Mouse (Mus musculus): ENCODE results near the gene Ankrd44. TPM values are rescaled to one million over a fixed set of nuclear protein-coding genes. Genes with fewer than 3 reads are reported as not detected.

Ankrd44 gene
- total RNA-seq, 2 experiments from 2014 or later: 19.9 to 23.5 TPM

DNA sequence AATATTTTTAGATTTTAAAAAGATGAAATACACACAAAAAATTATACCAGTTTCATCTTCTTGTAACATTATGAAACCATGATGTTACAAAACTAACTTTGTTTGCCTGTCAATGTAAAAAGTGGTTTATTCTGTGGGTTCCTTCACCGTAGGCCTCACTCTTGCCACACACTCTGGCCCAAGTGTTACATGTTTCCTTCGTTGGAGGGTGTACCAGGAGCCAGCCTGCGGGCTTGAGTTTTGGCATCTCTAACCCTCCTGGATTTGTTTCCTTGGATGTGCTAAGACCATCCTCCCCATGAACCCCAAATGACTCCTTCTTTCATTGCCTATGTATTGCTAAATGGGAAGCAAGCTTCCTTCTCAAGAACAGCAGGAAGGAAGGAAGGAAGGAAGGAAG, 230.8 kb downstream of the Ankrd44 start:
- no peak overlapping the region for H3K4me3 ChIP-seq
- intact Hi-C loops (cut with DNase I): no loop called here
- H3K27ac ChIP-seq: no peak overlapping the region
- no peak for TF ChIP-seq CTCF (IDR thresholded peaks at IDR 0.05)
- no peak for DNase-seq (ENCODE audit: extremely low spot score in 1 of 2, low spot score in 2 of 2)

DNA sequence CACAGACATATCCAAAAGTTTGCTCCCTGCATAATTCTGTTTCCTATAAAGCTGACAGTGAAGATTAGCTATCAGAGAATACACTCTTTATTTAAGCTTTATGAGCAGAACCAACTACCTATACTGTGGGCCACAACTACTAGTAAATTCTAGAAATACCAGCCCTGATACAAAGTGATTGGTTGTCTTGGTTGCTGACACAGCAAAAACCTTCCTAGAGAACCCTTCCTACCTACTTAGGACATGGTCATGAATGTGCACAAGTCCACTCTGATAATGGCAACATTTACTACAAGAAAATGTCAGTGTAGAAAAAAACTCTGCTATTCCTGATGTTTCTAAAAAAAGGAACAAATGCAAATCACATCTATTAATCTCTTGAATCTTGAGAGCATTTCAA, 234.4 kb downstream of the Ankrd44 start:
- TF ChIP-seq CTCF (IDR thresholded peaks at IDR 0.05): no peak
- intact Hi-C loops (cut with DNase I): no loop called here

DNA sequence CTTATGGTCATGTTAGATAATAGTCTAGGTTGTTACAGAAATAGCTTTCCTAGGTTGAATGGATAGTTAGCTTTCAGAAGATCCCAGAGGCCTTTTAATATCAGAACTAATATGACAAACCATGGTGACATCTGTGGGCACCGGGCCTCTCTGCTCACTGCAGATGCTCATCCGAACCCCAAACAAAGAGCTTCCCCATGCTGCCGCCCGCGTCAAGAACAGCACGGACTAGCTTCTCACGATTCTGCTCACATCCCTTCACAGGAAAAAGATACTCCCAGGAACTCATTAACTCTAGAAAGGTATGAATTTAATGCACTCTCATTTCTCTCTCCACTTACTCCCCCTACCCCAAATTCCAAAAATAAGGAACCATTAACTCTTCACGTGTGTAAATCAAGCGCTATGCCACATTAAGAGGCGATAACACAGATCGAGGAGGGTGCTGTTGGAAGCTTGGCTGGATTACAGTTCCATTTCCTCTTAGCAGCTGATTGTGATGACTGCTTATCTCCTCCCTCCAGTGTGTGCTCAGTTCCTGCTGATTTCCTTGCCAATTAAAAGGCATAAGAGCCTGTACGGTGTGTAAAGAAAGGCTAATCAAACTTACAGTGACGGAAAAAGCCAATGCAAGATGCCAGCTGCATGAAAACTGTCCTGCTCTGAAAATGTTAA, 235.8 kb downstream of the Ankrd44 start:
- TF ChIP-seq CTCF (IDR thresholded peaks at IDR 0.05): no peak
- intact Hi-C loops (cut with DNase I): no loop called here
- no peak overlapping the region for H3K4me3 ChIP-seq
- DNase-seq (ENCODE audit: extremely low spot score in 1 of 2, low spot score in 2 of 2): no peak
- H3K27ac ChIP-seq: no peak overlapping the region

More for the DNA sequence above, 234.4 kb downstream of the Ankrd44 start:
- Histone ChIP-seq H3K4me3 (no peak overlapping the region), H3K27ac (no peak overlapping the region)
- no peak for DNase-seq (ENCODE audit: extremely low spot score in 1 of 2, low spot score in 2 of 2)

DNA sequence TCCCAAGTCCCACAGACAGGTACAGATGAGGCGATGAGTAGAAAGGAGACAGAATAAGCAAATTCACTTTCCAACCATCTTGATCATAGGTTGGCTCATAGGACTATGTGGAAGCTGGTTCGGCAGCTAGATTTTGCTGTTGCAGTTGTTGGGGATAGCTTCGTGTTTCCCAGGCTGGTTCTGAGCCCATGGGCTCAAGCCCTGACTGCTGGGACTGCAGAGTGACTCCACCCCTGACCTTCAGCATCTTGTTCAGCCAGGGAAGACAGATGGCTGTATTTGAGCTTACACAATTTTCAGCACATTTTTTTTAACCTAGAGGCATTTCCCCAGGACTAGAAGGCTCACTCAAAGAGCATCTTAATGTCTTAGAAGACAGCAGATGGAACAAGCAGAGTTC, 237.7 kb downstream of the Ankrd44 start:
- H3K4me3 ChIP-seq: no peak overlapping the region
- no peak for TF ChIP-seq CTCF (IDR thresholded peaks at IDR 0.05)
- intact Hi-C loops (cut with DNase I): no loop called here
- H3K27ac ChIP-seq: no peak overlapping the region
- DNase-seq (ENCODE audit: extremely low spot score in 1 of 2, low spot score in 2 of 2): no peak

DNA sequence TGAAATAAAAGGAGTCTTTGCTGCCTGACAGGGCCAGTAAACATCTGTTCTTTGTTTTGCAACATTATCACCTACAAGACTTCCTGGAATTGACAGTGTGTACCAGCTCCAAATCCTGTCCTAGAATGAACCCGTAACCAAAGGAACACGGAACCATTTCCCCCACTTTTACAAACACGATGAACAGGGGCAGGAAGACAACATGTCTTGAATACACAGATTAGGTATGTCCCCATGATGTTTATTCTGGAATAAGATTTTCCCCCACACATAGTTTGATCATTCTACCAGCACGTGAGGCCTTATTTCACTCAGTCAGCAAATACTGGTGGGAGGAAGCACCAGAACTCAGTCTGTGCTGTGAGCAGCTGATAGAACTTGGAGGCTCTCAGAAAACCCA, 241.9 kb downstream of the Ankrd44 start:
- DNase-seq (ENCODE audit: extremely low spot score in 1 of 2, low spot score in 2 of 2): no peak
- TF ChIP-seq CTCF (IDR thresholded peaks at IDR 0.05): no peak
- no peak overlapping the region for H3K4me3 ChIP-seq
- no peak overlapping the region for H3K27ac ChIP-seq
- intact Hi-C loops (cut with DNase I): no loop called here

DNA sequence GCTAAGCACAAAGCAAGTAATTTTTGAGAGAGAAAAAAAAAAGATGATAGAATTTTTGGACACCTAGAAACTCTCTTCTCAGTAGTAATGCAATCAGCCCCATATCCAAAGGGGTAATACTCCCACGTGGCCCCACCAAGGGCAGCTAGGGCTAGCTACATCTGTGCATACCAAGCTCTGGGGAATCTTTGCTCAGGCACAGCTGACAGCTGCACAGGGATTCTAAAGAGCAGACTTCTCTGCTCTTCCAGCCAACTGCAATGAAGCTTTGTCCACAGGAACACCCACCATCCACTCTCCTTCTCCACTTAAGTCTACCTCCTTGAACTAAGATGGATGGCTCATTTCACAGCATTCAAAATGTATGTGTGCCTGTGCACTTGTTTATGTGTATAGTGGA, 246.6 kb downstream of the Ankrd44 start:
- no peak overlapping the region for H3K27ac ChIP-seq
- H3K4me3 ChIP-seq: no peak overlapping the region
- no peak for DNase-seq (ENCODE audit: extremely low spot score in 1 of 2, low spot score in 2 of 2)
- no peak for TF ChIP-seq CTCF (IDR thresholded peaks at IDR 0.05)
- intact Hi-C loops (cut with DNase I): no loop called here

DNA sequence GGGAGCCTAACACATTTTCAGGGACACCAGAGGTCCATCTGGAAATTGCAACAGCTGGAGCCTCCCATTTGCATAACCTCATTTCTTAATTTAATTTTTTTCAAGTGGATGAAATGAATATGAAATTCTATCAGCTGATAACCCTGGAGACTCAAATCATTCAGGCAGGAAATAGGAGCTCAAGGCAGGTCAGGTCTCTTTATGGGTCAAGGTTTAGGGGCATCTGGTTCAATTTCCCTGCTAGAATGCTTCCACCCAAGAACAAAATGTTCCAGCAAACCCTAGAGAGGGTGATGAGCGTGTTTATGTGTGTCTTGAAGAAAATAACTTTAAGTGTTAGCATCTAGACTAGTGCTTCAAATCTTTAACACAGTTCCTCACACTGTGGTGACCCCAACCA, 248.2 kb downstream of the Ankrd44 start:
- intact Hi-C loops (cut with DNase I): no loop called here
- Histone ChIP-seq H3K27ac (no peak overlapping the region), H3K4me3 (no peak overlapping the region)
- TF ChIP-seq CTCF (IDR thresholded peaks at IDR 0.05): no peak
- DNase-seq (ENCODE audit: extremely low spot score in 1 of 2, low spot score in 2 of 2): no peak

DNA sequence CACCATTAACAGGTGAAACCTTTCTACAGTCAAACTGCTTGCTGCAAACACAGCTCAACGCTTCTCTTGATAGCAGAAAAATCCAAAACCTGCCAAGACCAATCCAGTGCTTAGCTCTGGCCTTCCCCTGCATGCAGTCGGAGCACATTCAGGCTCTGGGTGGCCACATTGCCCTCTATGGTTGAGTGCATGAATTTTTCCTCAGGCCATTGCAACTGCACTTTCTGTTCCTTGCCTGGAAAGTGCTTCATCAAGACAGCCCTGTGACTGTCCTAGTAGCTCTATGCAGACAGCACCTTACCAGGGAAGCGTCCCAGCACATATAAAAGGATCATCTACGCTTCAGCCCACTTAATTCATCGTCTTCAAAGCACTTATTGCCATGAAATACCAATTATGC, 250.7 kb downstream of the Ankrd44 start:
- Histone ChIP-seq H3K4me3 (no peak overlapping the region), H3K27ac (no peak overlapping the region)
- intact Hi-C loops (cut with DNase I): no loop called here
- TF ChIP-seq CTCF (IDR thresholded peaks at IDR 0.05): no peak; the same call in 1 of the 2 replicates
- DNase-seq (ENCODE audit: extremely low spot score in 1 of 2, low spot score in 2 of 2): no peak

DNA sequence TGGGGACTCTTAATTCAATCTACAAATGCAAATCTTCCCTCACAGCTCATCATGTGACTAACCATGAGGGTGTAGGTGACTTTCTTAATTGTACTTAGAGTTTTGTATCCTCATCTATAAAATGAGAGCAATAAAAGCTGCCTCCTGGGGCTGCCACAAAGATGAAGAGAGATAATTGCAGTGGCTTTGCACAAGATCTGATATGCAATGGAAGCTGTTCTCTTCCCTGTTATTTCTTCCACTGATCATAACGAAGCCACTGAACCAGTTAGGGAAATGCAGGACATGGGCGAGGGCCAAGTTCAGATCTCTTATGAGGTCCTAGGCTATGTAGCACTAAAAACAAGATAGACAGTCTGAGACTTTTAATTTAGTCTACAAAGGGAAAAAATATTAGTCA, 258.2 kb downstream of the Ankrd44 start:
- Histone ChIP-seq H3K4me3 (no peak overlapping the region), H3K27ac (no peak overlapping the region)
- DNase-seq (ENCODE audit: extremely low spot score in 1 of 2, low spot score in 2 of 2): no peak
- TF ChIP-seq CTCF (IDR thresholded peaks at IDR 0.05): no peak
- intact Hi-C loops (cut with DNase I): loop anchor here (2.0 to 5.0 kb wide), 2 partner anchors 159 to 257 kb away; no protein-coding TSS in a partner anchor

DNA sequence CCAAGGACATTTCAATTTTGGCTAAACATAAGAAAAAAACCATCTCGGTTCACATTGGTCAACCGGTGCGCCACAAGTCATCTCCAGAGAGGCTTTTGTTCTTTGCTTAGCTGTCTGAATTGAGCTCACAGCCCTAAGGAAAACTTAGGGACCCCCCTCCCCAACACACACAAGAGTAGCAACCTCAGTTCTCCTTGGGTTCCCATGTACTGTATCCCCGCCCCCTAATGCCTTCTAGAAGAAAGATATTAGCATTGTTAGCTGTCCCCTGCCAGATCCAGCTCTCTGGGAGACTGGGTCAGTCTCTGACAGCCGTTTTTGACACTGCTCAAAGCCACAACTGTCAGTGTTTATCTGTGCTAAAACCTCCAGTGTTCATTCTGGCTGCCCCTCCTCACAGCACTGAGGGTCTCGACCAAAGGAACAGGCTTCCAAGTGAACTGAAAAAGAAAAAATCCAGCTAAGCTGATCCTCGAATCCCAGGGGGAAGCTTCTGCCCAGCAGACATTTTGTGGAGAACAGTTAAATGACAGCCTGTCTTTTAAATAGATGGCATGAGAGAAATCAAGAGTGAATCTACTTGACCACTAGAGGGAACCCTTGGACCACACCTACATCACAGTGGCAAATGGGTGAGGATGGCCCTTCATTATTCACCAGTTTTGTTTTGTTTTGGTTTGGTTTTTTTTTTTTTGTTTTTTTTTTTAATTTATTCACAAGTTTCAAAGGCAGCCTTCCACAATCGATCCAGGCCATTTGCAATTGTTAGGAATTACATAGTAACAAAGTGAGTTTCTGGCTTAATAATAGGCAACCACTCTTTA, 260.4 kb downstream of the Ankrd44 start:
- no peak overlapping the region for H3K27ac ChIP-seq
- no peak overlapping the region for H3K4me3 ChIP-seq
- DNase-seq (ENCODE audit: extremely low spot score in 1 of 2, low spot score in 2 of 2): peak in 1 of 2 experiments; percentile 19
- peak; percentile 82 for TF ChIP-seq CTCF (IDR thresholded peaks at IDR 0.05)
- intact Hi-C loops (cut with DNase I): loop anchor here (1.0 to 5.0 kb wide), 3 partner anchors 162 to 314 kb away; no protein-coding TSS in a partner anchor

DNA sequence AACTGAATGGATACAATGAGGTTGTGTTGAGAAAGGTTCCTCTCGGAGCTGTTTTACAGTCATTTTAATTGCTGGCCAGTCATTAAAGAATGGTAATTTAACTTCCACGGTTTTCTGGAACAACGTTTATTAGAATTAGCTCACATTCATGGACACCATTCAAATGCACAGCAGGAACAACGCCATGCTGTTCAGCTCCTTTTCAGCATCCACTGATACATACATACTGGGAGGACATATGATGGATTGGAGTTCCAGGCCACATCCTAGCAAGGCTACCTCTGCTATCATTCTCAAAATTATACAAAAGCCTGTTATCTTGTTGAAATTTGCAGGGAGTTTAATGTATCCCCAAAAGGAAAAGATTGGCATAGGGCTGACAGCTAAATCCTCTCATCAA, 261.1 kb downstream of the Ankrd44 start:
- TF ChIP-seq CTCF (IDR thresholded peaks at IDR 0.05): no peak
- intact Hi-C loops (cut with DNase I): loop anchor here (5.0 kb wide), 1 partner anchor 162 kb away; no protein-coding TSS in a partner anchor
- DNase-seq (ENCODE audit: extremely low spot score in 1 of 2, low spot score in 2 of 2): no peak
- no peak overlapping the region for H3K4me3 ChIP-seq
- no peak overlapping the region for H3K27ac ChIP-seq

DNA sequence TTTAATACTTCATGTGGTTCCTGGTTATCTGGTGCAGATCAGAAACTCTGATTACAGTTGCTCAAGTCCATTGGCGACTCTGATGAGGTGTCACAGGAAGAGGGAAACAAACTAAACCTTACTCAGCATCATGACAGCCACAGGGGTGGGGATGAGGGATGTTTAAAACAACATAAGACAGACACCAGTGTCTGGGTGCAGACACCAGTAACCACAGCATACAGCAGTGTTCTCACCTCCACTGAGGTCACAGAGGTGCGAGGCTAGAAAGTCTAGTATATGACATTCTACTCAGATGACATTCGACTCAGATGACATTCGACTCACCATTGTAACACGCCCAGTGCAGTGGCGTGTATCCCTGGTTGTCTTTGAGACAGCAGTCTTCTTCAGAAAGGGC, 265.5 kb downstream of the Ankrd44 start:
- no peak for DNase-seq (ENCODE audit: extremely low spot score in 1 of 2, low spot score in 2 of 2)
- Histone ChIP-seq H3K27ac (no peak overlapping the region), H3K4me3 (no peak overlapping the region)
- TF ChIP-seq CTCF (IDR thresholded peaks at IDR 0.05): no peak
- intact Hi-C loops (cut with DNase I): no loop called here
